Mouse (Mus musculus) forebrain, postnatal 0 days (tissue): ENCODE results near the gene Fat2. TPM values are rescaled to one million over a fixed set of nuclear protein-coding genes. Genes with fewer than 3 reads are reported as not detected.

Experiments used
- ATAC-seq: fragments of 200-750 bp; cut with Nextera tagmentation; 2 replicates; pipeline ENCODE4 v1.8.0; 2017; ENCODE audit warnings: mild to moderate bottlenecking, moderate library complexity
- DNase-seq: peaks from one replicate; pipeline ENCODE4 v3.0.0-alpha.2; 2015
- H3K27ac ChIP-seq: fragments of 300-500 bp; sonication (generic); 2 replicates; pipeline ENCODE4 v1.5.1; 2014; ENCODE audit warnings: low read depth, mild to moderate bottlenecking, antibody characterized with exemption, low read length, moderate library complexity, mixed read lengths
- H3K27me3 ChIP-seq: fragments of 300-500 bp; sonication (generic); 2 replicates; pipeline ENCODE4 v1.6.1; 2014; ENCODE audit warnings: mild to moderate bottlenecking, low read length, mixed read lengths; ENCODE audit not compliant: insufficient read depth
- H3K36me3 ChIP-seq: fragments of 300-500 bp; sonication (generic); 2 replicates; pipeline ENCODE4 v1.6.1; 2014; ENCODE audit warnings: mild to moderate bottlenecking, moderate library complexity; ENCODE audit not compliant: insufficient read depth
- H3K4me1 ChIP-seq: fragments of 300-500 bp; sonication (generic); 2 replicates; pipeline ENCODE4 v1.6.1; 2014; ENCODE audit warnings: antibody characterized with exemption; ENCODE audit not compliant: insufficient read depth
- H3K4me2 ChIP-seq: fragments of 300-500 bp; sonication (generic); 2 replicates; pipeline ENCODE4 v1.6.1; 2014; ENCODE audit warnings: low read depth, mild to moderate bottlenecking, moderate library complexity
- H3K4me3 ChIP-seq: fragments of 300-500 bp; sonication (generic); 2 replicates; pipeline ENCODE4 v1.5.1; 2014; ENCODE audit warnings: low read depth, low read length, mixed read lengths
- H3K9ac ChIP-seq: fragments of 300-500 bp; sonication (generic); 2 replicates; pipeline ENCODE4 v1.6.1; 2014; ENCODE audit warnings: mild to moderate bottlenecking
- H3K9me3 ChIP-seq: fragments of 300-500 bp; sonication (generic); 2 replicates; pipeline ENCODE4 v1.6.1; 2016; ENCODE audit warnings: low read length
- CTCF ChIP-seq: sonication (generic); IDR thresholded peaks from 2 replicates; pipeline ENCODE4 v1.5.1; 2016; ENCODE audit warnings: antibody characterized with exemption, control low read depth, low read depth
- WGBS: fragments of 180-500 bp; shearing (Covaris S2); extraction: QIAGEN DNeasy Blood & Tissue Kit; methylation state at CpG from one replicate; pipeline ENCODE4 v1.1.7; 2014; 5-methylcytosine and 5-hydroxymethylcytosine counted together
- polyA plus RNA-seq: library from polyadenylated mRNA; unstranded; fragments of >200 nt; fragmentation: Nextera tagmentation; extraction: Ambion mirVana; gene quantifications from 2 replicates; pipeline ENCODE4 v1.2.1, GENCODE M21; 2015
- total RNA-seq: library from RNA; depleted of rRNA; stranded (reverse); fragments of >200 nt; gene quantifications from 2 replicates; pipeline ENCODE4 v1.2.3, GENCODE M21; 2014

Gene Fat2
- total and polyA plus RNA-seq, 2 experiments from 2014 or later = 0.06 to 0.52 TPM

GRCm38 (mm10) chr11:55239496-55239895 is 96.9 kb downstream of the Fat2 start:
- Histone ChIP-seq H3K4me3 (no peak overlapping the region), H3K27ac (no peak overlapping the region), H3K4me1 (no peaks in the 10 kb centered on the region), H3K36me3 (no peaks in the 10 kb centered on the region), H3K4me2 (no peak overlapping the region), H3K27me3 (no peaks in the 10 kb centered on the region), H3K9me3 (no peaks in the 10 kb centered on the region), H3K9ac (no peak overlapping the region)
- WGBS = 77% methylated on average over 3 of the region's 3 CpGs
- no peak for DNase-seq
- no peak for TF ChIP-seq CTCF
- no peak for ATAC-seq

DNA sequence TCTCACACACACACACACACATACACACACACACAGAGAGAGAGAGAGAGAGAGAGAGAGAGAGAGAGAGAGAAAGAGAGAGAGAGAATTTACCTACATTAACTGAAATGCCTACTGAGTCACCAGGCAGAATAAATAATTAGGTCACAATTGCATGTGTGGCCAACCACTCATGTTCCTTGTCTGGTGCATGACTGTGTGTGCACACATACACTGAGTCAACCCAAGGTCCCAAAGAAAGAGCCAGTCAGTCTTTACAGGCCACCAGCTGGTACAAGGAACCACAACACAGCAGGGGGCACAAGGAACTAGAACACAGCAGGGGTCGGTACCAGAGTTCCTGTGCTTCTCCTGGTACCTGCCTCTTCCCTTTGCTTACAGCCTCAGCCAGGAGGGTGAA is 99.5 kb downstream of the Fat2 start:
- Histone ChIP-seq H3K36me3 (peaks cover 12% of the 10 kb centered on the region), H3K9ac (no peak overlapping the region), H3K27me3 (no peaks in the 10 kb centered on the region), H3K4me1 (no peaks in the 10 kb centered on the region), H3K4me3 (no peak overlapping the region), H3K9me3 (no peaks in the 10 kb centered on the region), H3K27ac (no peak overlapping the region), H3K4me2 (no peak overlapping the region)
- TF ChIP-seq CTCF = no peak
- 63% methylated on average over 1 of the region's 1 CpGs for WGBS
- DNase-seq = no peak
- ATAC-seq = no peak

DNA sequence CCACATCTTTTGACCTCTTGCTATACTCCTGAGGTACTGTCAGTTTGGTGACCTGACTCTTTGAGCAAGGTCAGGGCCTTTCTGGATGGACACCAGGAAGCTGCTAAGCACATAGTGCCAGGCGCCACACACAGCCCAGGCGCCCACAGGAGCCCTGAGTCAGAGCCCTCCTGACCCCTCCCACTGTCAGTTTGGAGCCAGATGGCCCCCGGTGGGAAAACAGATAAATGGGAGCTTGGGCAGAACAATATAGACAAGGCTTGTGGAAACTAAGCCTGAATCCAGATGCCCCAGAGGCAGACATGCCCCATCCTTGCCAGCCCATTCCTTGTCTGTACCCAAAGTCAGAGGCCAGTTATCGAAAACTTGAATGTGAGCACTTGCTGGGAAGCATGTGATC is 101.6 kb downstream of the Fat2 start:
- peaks cover 27% of the 10 kb centered on the region for H3K36me3 ChIP-seq
- no peak overlapping the region for H3K9ac ChIP-seq
- WGBS = 85% methylated on average over 4 of the region's 4 CpGs
- H3K4me1 ChIP-seq = no peaks in the 10 kb centered on the region
- H3K4me3 ChIP-seq = no peak overlapping the region
- no peak for ATAC-seq
- no peak overlapping the region for H3K4me2 ChIP-seq
- no peaks in the 10 kb centered on the region for H3K9me3 ChIP-seq
- H3K27ac ChIP-seq = no peak overlapping the region
- no peaks in the 10 kb centered on the region for H3K27me3 ChIP-seq
- no peak for TF ChIP-seq CTCF
- no peak for DNase-seq

DNA sequence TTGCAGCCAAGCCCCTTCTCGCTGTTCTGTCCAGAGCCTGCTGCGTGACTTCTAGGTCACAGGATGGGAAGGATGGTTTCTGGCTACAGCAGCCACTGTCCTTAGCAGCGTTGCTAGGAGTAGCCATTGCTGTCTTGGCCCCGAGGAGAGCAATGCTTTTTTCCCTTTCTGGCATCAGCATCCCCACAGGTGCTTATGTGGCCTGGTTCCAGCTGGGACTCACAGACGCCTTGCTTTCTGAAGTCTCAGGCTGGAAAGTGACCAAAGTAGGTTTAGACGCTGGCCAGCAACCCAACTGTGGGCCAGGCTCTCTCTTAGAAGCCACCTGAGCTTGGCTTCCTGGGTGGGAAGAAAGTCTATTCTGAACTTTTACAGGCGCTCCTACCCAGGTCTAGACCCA is 102.1 kb downstream of the Fat2 start:
- DNase-seq (no peak), ATAC-seq (no peak)
- 84% methylated on average over 7 of the region's 7 CpGs for WGBS
- Histone ChIP-seq H3K9ac (no peak overlapping the region), H3K9me3 (no peaks in the 10 kb centered on the region), H3K27ac (no peak overlapping the region), H3K4me1 (no peaks in the 10 kb centered on the region), H3K27me3 (no peaks in the 10 kb centered on the region), H3K4me3 (no peak overlapping the region), H3K4me2 (no peak overlapping the region), H3K36me3 (peaks cover 27% of the 10 kb centered on the region)
- TF ChIP-seq CTCF = no peak

- WGBS = 91% methylated on average over 6 of the region's 6 CpGs
- no peak overlapping the region for H3K27ac ChIP-seq
- H3K9me3 ChIP-seq = no peaks in the 10 kb centered on the region
- no peak for TF ChIP-seq CTCF
- no peaks in the 10 kb centered on the region for H3K27me3 ChIP-seq
- peaks cover 46% of the 10 kb centered on the region for H3K36me3 ChIP-seq
- DNase-seq (no peak), ATAC-seq (no peak)
- H3K9ac ChIP-seq = no peak overlapping the region
- H3K4me2 ChIP-seq = no peak overlapping the region
- no peak overlapping the region for H3K4me3 ChIP-seq
- H3K4me1 ChIP-seq = no peaks in the 10 kb centered on the region
Measured at GRCm38 (mm10) chr11:55231034-55231433, 105.3 kb downstream of the Fat2 start.

GRCm38 (mm10) chr11:55221306-55221705 is 115.1 kb downstream of the Fat2 start:
- H3K9ac ChIP-seq = no peak overlapping the region
- H3K4me2 ChIP-seq = no peak overlapping the region
- DNase-seq = no peak
- H3K4me1 ChIP-seq = no peaks in the 10 kb centered on the region
- no peak overlapping the region for H3K27ac ChIP-seq
- no peak for ATAC-seq
- H3K36me3 ChIP-seq = peaks cover 73% of the 10 kb centered on the region
- H3K9me3 ChIP-seq = no peaks in the 10 kb centered on the region
- no peak overlapping the region for H3K4me3 ChIP-seq
- 89% methylated on average over 7 of the region's 7 CpGs for WGBS
- no peak for TF ChIP-seq CTCF
- no peaks in the 10 kb centered on the region for H3K27me3 ChIP-seq

- Histone ChIP-seq H3K27me3 (no peaks in the 10 kb centered on the region), H3K9me3 (no peaks in the 10 kb centered on the region), H3K4me1 (no peaks in the 10 kb centered on the region), H3K4me2 (no peak overlapping the region), H3K36me3 (peaks cover 45% of the 10 kb centered on the region), H3K9ac (no peak overlapping the region), H3K27ac (no peak overlapping the region), H3K4me3 (no peak overlapping the region)
- DNase-seq = no peak
- WGBS = 85% methylated on average over 3 of the region's 3 CpGs
- ATAC-seq = no peak
- TF ChIP-seq CTCF = no peak
Measured at GRCm38 (mm10) chr11:55218473-55218872, 117.9 kb downstream of the Fat2 start.

DNA sequence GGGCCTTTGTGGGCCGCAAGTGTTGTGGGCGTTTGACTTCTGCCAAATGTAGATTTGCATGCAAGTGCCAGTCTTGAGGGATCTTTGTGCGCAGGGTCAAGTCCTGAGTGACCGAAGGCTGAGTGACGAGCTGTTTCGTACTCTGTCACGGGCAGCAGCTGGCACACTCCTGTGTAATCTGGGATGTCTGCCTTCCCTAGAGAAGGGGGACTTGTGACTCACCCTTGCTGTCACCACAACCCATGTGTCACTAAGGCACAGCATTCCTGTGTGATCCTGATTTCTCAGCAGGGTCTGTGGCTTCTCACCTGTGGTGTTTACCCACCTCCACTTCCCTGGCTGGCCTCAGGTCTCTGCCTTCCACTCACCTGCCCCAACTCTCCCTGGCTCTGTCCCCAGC is 118.5 kb downstream of the Fat2 start:
- Histone ChIP-seq H3K4me2 (no peak overlapping the region), H3K4me3 (no peak overlapping the region), H3K27me3 (no peaks in the 10 kb centered on the region), H3K27ac (no peak overlapping the region), H3K4me1 (no peaks in the 10 kb centered on the region), H3K36me3 (peaks cover 39% of the 10 kb centered on the region), H3K9ac (no peak overlapping the region), H3K9me3 (no peaks in the 10 kb centered on the region)
- ATAC-seq (no peak), DNase-seq (no peak)
- WGBS = 96% methylated on average over 7 of the region's 7 CpGs
- no peak for TF ChIP-seq CTCF
